Mouse (Mus musculus) brain, embryonic 14.5 days (tissue): ENCODE measurements around the gene Imp3. TPM values are rescaled to one million over a fixed set of nuclear protein-coding genes. Genes with fewer than 3 reads are reported as not detected.

Source experiments
- DNase-seq: peaks from one replicate; pipeline ENCODE4 v3.0.0-alpha.2; 2011; ENCODE audit warnings: low read depth
- CTCF ChIP-seq: fragments of 200-500 bp; IDR thresholded peaks from 2 replicates; pipeline ENCODE4 v1.5.1; 2012; ENCODE audit warnings: inconsistent platforms, mild to moderate bottlenecking, moderate library complexity, borderline replicate concordance; ENCODE audit not compliant: insufficient read depth, insufficient read length; ENCODE audit errors: extremely low read depth
- POLR2A ChIP-seq: fragments of 200-500 bp; IDR thresholded peaks from 2 replicates; pipeline ENCODE4 v1.6.1; 2012; ENCODE audit warnings: mild to moderate bottlenecking, inconsistent platforms, borderline replicate concordance; ENCODE audit not compliant: poor library complexity, insufficient read depth, insufficient read length, severe bottlenecking; ENCODE audit errors: extremely low read depth
- polyA plus RNA-seq: library from polyadenylated mRNA; depleted of rRNA; stranded (reverse); fragments of >200 nt; gene quantifications from 2 replicates; pipeline ENCODE4 v1.2.3, GENCODE M21; 2012; rRNA removed

The Imp3 gene
- polyA plus RNA-seq, 1 experiment = 134 TPM

- TF ChIP-seq POLR2A = no peak
- TF ChIP-seq CTCF = no peak
- DNase-seq = peak; percentile 22
These were observed 12.5 kb downstream of the Imp3 start for GRCm38 (mm10) chr9:56949767-56950166.

- TF ChIP-seq CTCF (no peak), POLR2A (peak; percentile 68; the same call in 1 of the 2 replicates)
- DNase-seq = peak; percentile 99
These were observed 13.4 kb downstream of the Imp3 start, which contains the start of gene Snupn for GRCm38 (mm10) chr9:56950414-56951400. Gene Snupn (plus strand): TSS chr9:56950878.

- DNase-seq = no peak
- TF ChIP-seq CTCF = no peak
- TF ChIP-seq POLR2A = no peak
These were observed 16.3 kb downstream of the Imp3 start for GRCm38 (mm10) chr9:56953562-56953961.

GRCm38 (mm10) chr9:56956966-56957675, 19.8 kb downstream of the Imp3 start:
- no peak for TF ChIP-seq POLR2A
- DNase-seq = no peak

- TF ChIP-seq CTCF = no peak
- TF ChIP-seq POLR2A = no peak
- DNase-seq = no peak
These were observed 21.4 kb downstream of the Imp3 start for GRCm38 (mm10) chr9:56958689-56959088.

GRCm38 (mm10) chr9:56961591-56961990, 24.3 kb downstream of the Imp3 start:
- no peak for DNase-seq
- peak; percentile 11; the same call in 1 of the 2 replicates for TF ChIP-seq CTCF
- TF ChIP-seq POLR2A = no peak

- TF ChIP-seq POLR2A = no peak
- TF ChIP-seq CTCF = no peak
These were observed 32.9 kb downstream of the Imp3 start for GRCm38 (mm10) chr9:56970158-56970557.

GRCm38 (mm10) chr9:56973960-56974524, 36.8 kb downstream of the Imp3 start:
- no peak for TF ChIP-seq CTCF
- no peak for TF ChIP-seq POLR2A
- DNase-seq = no peak

More at GRCm38 (mm10) chr9:56970158-56970557, 32.9 kb downstream of the Imp3 start:
- no peak for DNase-seq

- DNase-seq = no peak
- no peak for TF ChIP-seq POLR2A
- no peak for TF ChIP-seq CTCF
These were observed 37.9 kb downstream of the Imp3 start for GRCm38 (mm10) chr9:56975199-56975598.

GRCm38 (mm10) chr9:56980186-56980585, 42.9 kb downstream of the Imp3 start:
- DNase-seq = no peak
- TF ChIP-seq CTCF = no peak
- no peak for TF ChIP-seq POLR2A

- TF ChIP-seq POLR2A (no peak), CTCF (no peak)
- DNase-seq = no peak
These were observed 44.2 kb downstream of the Imp3 start for GRCm38 (mm10) chr9:56981502-56981901.

Other genes with a start within 250 kb of the Imp3 start
- 143 and 205 TPM in 2 replicates for gene Lingo1, start 141.0 kb upstream of the Imp3 start, polyA plus RNA-seq
- gene Odf3l1, start 72.8 kb upstream of the Imp3 start, polyA plus RNA-seq = 0.14 and 0.18 TPM in 2 replicates
- 4.4 and 8.2 TPM in 2 replicates for gene Cspg4, start 72.4 kb upstream of the Imp3 start, polyA plus RNA-seq
- 3.0 and 4.0 TPM in 2 replicates for gene Snx33, start 9.1 kb upstream of the Imp3 start, polyA plus RNA-seq
- 15.2 and 17.6 TPM in 2 replicates for gene Snupn, start 13.4 kb downstream of the Imp3 start, polyA plus RNA-seq
- 43.9 and 47.6 TPM in 2 replicates for gene Ptpn9, start 57.4 kb downstream of the Imp3 start, polyA plus RNA-seq
- gene Sin3a, start 134.6 kb downstream of the Imp3 start, polyA plus RNA-seq = 79.3 and 101 TPM in 2 replicates
- 204 and 254 TPM in 2 replicates for gene Man2c1, start 193.2 kb downstream of the Imp3 start, polyA plus RNA-seq
- gene Neil1, start 210.8 kb downstream of the Imp3 start, polyA plus RNA-seq = 12.7 and 16.0 TPM in 2 replicates
- gene Commd4, start 220.9 kb downstream of the Imp3 start, polyA plus RNA-seq = 174 and 315 TPM in 2 replicates